Mouse (Mus musculus) stomach, postnatal 0 days (tissue): ENCODE results near the gene Etfdh. TPM values are rescaled to one million over a fixed set of nuclear protein-coding genes. Genes with fewer than 3 reads are reported as not detected.

Experiments
- ATAC-seq: fragments of 200-750 bp; cut with Nextera tagmentation; 2 replicates; pipeline ENCODE4 v1.8.0; 2017; ENCODE audit not compliant: low FRiP score, low TSS enrichment
- DNase-seq: peaks from one replicate; pipeline ENCODE4 v3.0.0-alpha.2; 2016; ENCODE audit warnings: low spot score
- H3K27ac ChIP-seq: fragments of 300-500 bp; sonication (generic); replicated peaks from 2 replicates; pipeline ENCODE4 v1.5.1; 2014; ENCODE audit warnings: mild to moderate bottlenecking, control low read depth
- H3K27me3 ChIP-seq: fragments of 300-500 bp; sonication (generic); 2 replicates; pipeline ENCODE4 v1.6.1; 2014; ENCODE audit warnings: low read length; ENCODE audit not compliant: control insufficient read depth, insufficient read depth
- H3K36me3 ChIP-seq: fragments of 300-500 bp; sonication (generic); 2 replicates; pipeline ENCODE4 v1.6.1; 2014; ENCODE audit warnings: low read length, mixed read lengths; ENCODE audit not compliant: control insufficient read depth, insufficient read depth
- H3K4me1 ChIP-seq: fragments of 300-500 bp; sonication (generic); replicated peaks from 2 replicates; pipeline ENCODE4 v1.6.1; 2014; ENCODE audit warnings: antibody characterized with exemption; ENCODE audit not compliant: control insufficient read depth, insufficient read depth
- H3K4me2 ChIP-seq: fragments of 300-500 bp; sonication (generic); replicated peaks from 2 replicates; pipeline ENCODE4 v1.6.1; 2014; ENCODE audit warnings: low read depth, mild to moderate bottlenecking, control low read depth, moderate library complexity
- H3K4me3 ChIP-seq: fragments of 300-500 bp; sonication (generic); 2 replicates; pipeline ENCODE4 v1.5.1; 2014; ENCODE audit warnings: low read depth, low read length, control low read depth
- H3K9ac ChIP-seq: fragments of 300-500 bp; sonication (generic); 2 replicates; pipeline ENCODE4 v1.6.1; 2014; ENCODE audit warnings: mild to moderate bottlenecking, low read length, control low read depth, mixed read lengths
- H3K9me3 ChIP-seq: fragments of 300-500 bp; sonication (generic); 2 replicates; pipeline ENCODE4 v1.6.1; 2016; ENCODE audit warnings: low read length; ENCODE audit not compliant: control insufficient read depth
- CTCF ChIP-seq: IDR thresholded peaks from 2 replicates; pipeline ENCODE4 v1.5.1; 2016; ENCODE audit warnings: antibody characterized with exemption, low read depth, mild to moderate bottlenecking, moderate library complexity
- EP300 ChIP-seq: optimal IDR thresholded peaks from 2 replicates; pipeline ENCODE3; 2016; ENCODE audit warnings: antibody characterized with exemption
- WGBS: fragments of 180-500 bp; shearing (Covaris S2); extraction: QIAGEN DNeasy Blood & Tissue Kit; methylation state at CpG from one replicate; pipeline ENCODE4 v1.1.7; 2014; 5-methylcytosine and 5-hydroxymethylcytosine counted together
- polyA plus RNA-seq: library from polyadenylated mRNA; unstranded; fragments of >200 nt; fragmentation: Nextera tagmentation; extraction: Ambion mirVana; gene quantifications from 2 replicates; pipeline ENCODE4 v1.2.1, GENCODE M21; 2015

Gene Etfdh
- polyA plus RNA-seq, 1 experiment from 2014 or later: 79.6 TPM

DNA sequence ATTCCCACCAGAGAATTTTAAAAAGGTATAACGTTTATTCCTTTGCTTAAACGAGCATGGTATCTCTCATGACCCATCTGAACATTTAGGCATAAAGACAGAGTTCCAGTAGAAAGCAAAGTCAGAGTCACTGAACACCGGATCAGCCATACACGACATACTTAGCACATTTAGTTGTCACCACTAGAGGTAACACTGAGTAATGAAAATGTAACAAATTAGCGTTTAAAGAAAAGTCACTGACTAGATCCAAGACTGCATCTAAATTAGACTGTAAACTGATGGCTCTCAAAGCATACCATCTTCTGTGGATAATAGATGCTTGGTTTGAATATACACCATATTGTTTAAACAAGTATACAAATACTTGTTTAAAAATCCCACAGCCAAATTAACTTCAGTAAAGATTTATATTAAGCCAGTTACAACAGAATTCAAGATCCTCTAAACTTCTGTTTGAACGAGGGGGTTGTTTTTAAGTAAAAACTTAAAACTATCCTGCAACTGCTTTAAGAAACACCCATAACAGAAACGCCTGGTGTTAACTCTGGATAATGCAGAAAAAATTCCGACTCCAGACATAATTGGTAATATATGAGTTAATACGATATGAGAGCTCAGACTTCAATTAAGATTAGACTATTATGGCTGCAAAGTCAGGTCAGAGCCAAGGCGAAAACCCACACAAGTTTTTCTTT is 1.7 kb downstream of the Etfdh start:
- H3K27me3 ChIP-seq: no peaks in the 10 kb centered on the region
- H3K9me3 ChIP-seq: no peaks in the 10 kb centered on the region
- no peak for ATAC-seq
- H3K4me1 ChIP-seq: no peaks in the 10 kb centered on the region
- no peaks in the 10 kb centered on the region for H3K36me3 ChIP-seq
- H3K9ac ChIP-seq: peak overlapping the region; percentile 61
- H3K4me3 ChIP-seq: peak overlapping the region; percentile 73
- DNase-seq: no peak
- H3K4me2 ChIP-seq: peak overlapping the region; percentile 70
- 13% methylated on average over 10 of the region's 10 CpGs for WGBS
- H3K27ac ChIP-seq: peak overlapping the region; percentile 93
- peak; percentile 59 for TF ChIP-seq CTCF
- no peak for TF ChIP-seq EP300

GRCm38 (mm10) chr3:79609886-79610285 is 19.4 kb downstream of the Etfdh start:
- Histone ChIP-seq H3K9ac (no peak overlapping the region), H3K27me3 (no peaks in the 10 kb centered on the region), H3K4me1 (no peaks in the 10 kb centered on the region), H3K9me3 (no peaks in the 10 kb centered on the region), H3K4me3 (no peak overlapping the region), H3K27ac (no peak overlapping the region), H3K36me3 (peaks cover 16% of the 10 kb centered on the region), H3K4me2 (no peak overlapping the region)
- WGBS: 82% methylated on average over 2 of the region's 2 CpGs
- ATAC-seq (no peak), DNase-seq (no peak)
- TF ChIP-seq EP300 (no peak), CTCF (no peak)

GRCm38 (mm10) chr3:79595468-79595867 is 33.8 kb downstream of the Etfdh start:
- 91% methylated on average over 7 of the region's 7 CpGs for WGBS
- Histone ChIP-seq H3K4me3 (no peak overlapping the region), H3K9me3 (no peaks in the 10 kb centered on the region), H3K9ac (no peak overlapping the region), H3K4me2 (no peak overlapping the region), H3K4me1 (no peaks in the 10 kb centered on the region), H3K27me3 (no peaks in the 10 kb centered on the region), H3K36me3 (peaks cover 17% of the 10 kb centered on the region; the same call in 1 of the 2 replicates), H3K27ac (no peak overlapping the region)
- ATAC-seq: no peak
- DNase-seq: no peak
- TF ChIP-seq CTCF: no peak
- TF ChIP-seq EP300: no peak

GRCm38 (mm10) chr3:79591793-79592471 is 37.4 kb downstream of the Etfdh start:
- H3K27ac ChIP-seq: peak overlapping the region; percentile 87
- no peak for DNase-seq
- 2% methylated on average over 15 of the region's 15 CpGs for WGBS
- H3K9me3 ChIP-seq: no peaks in the 10 kb centered on the region
- H3K27me3 ChIP-seq: no peaks in the 10 kb centered on the region
- peak overlapping the region; percentile 81 for H3K4me2 ChIP-seq
- H3K36me3 ChIP-seq: peaks cover 8% of the 10 kb centered on the region; the same call in 1 of the 2 replicates
- no peak for TF ChIP-seq EP300
- no peak for TF ChIP-seq CTCF
- H3K4me3 ChIP-seq: peak overlapping the region; percentile 89
- peak overlapping the region; percentile 89 for H3K9ac ChIP-seq
- no peaks in the 10 kb centered on the region for H3K4me1 ChIP-seq
- no peak for ATAC-seq

DNA sequence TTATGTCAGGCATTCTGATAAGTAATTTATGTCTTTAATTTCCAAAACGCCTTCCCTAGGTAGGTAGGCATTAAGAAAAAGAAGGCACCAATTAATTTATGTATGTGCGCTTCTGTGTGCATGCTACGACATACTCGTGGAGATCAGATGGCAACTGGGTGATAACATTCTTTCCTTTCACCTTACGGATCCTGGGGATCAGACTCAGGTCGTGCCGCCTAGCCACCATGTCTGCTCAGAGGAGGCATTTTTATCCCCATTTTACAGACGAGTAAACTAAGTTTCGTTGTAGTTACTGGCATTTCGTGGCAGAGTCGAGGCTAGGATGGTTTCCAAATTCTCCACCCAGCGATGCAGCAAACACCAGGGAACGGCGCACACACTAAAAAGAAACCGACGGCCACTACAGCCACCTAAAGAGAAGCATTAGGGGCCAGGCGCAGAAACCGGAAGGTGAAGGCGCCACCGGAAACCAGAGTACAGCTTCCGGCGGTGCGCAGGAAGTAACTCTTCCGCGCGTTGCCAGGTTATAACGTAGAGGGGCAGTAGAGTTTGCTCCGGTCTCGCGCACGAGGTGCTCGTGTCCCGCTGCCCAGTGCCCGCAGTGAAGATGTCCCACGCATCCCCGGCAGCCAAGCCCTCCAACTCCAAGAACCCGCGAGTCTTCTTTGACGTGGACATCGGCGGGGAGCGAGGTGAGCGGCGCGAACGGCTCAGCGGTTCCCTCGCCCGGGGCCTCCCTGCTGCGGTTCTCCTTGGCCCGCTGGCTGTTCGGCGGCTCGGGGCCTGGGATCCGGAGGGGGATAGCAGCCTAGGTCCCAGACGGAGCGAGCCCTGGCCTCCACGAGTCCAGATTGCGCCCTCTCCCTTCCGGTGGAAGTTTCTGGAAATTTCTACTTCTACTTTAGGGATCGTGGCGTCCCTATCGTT is 38.2 kb downstream of the Etfdh start, which contains the start of gene Ppid:
Ppid (plus strand) TSS at position 480 of the 930 bp plus-strand sequence.
- TF ChIP-seq EP300 (no peak), CTCF (peak; percentile 30)
- H3K4me3 ChIP-seq: peak within 1 kb of the TSS; percentile 89
- H3K9ac ChIP-seq: peak within 1 kb of the TSS; percentile 89
- H3K4me1 ChIP-seq: no peaks in the 10 kb centered on the region
- no peaks in the 10 kb centered on the region for H3K9me3 ChIP-seq
- H3K27ac ChIP-seq: peak within 1 kb of the TSS; percentile 87
- WGBS: 3% methylated on average over 62 of the region's 63 CpGs
- DNase-seq (peak; percentile 85), ATAC-seq (peak; percentile 89)
- H3K36me3 ChIP-seq: peaks cover 4% of the 10 kb centered on the region; the same call in 1 of the 2 replicates
- H3K27me3 ChIP-seq: no peaks in the 10 kb centered on the region
- H3K4me2 ChIP-seq: peak within 1 kb of the TSS; percentile 81
